In genomic region chr4:125705746-125706145, GRCm38 (mm10) we compare ENCODE assay signal across 32 mouse cellular contexts.
DNase-seq lines count a peak whose midpoint lies in the region; ATAC-seq and TF ChIP-seq lines count a peak whose summit lies in the region.
"Had no signal": no experiment of that assay in that cellular context is flagged by ENCODE, and none has a peak within 500 bp of the region (broad histone marks: within the 10 kb centered on the region; RNA-seq: fewer than 3 reads in every experiment).

No protein-coding gene starts in this region.

- H3K27me3 ChIP-seq in embryonic facial prominence, embryonic 13.5 days: no peaks in the 10 kb centered on the region
- H3K27me3 ChIP-seq in embryonic facial prominence, embryonic 10.5 days (replicated peaks; ENCODE audit: low read depth, poor library complexity, severe bottlenecking): peaks cover 32% of the 10 kb centered on the region; the same call in 1 of the 2 replicates
- H3K27me3 ChIP-seq in midbrain, embryonic 15.5 days (replicated peaks): no peaks in the 10 kb centered on the region
- H3K27me3 ChIP-seq in midbrain, embryonic 10.5 days (ENCODE audit: low read depth, poor library complexity, severe bottlenecking): peaks cover 33% of the 10 kb centered on the region
- peaks cover 30% of the 10 kb centered on the region for H3K27me3 ChIP-seq in limb, embryonic 15.5 days
- H3K27me3 ChIP-seq in heart, embryonic 12.5 days (replicated peaks): peaks cover 7% of the 10 kb centered on the region; the same call in 1 of the 2 replicates
- H3K27me3 ChIP-seq: hindbrain, embryonic 15.5 days; liver, embryonic 13.5 days had no signal

- H3K4me3 ChIP-seq in embryonic facial prominence, embryonic 13.5 days: no peak overlapping the region
- H3K4me3 ChIP-seq in embryonic facial prominence, embryonic 10.5 days: no peak overlapping the region
- H3K4me3 ChIP-seq in layer of hippocampus, adult 2 months: no peak overlapping the region
- no peak overlapping the region for H3K4me3 ChIP-seq in midbrain, embryonic 15.5 days
- H3K4me3 ChIP-seq in midbrain, embryonic 10.5 days: no peak overlapping the region
- H3K4me3 ChIP-seq in limb, embryonic 15.5 days: no peak overlapping the region
- H3K4me3 ChIP-seq in heart, embryonic 12.5 days: no peak overlapping the region
- H3K4me3 ChIP-seq: hindbrain, embryonic 10.5 days; hindbrain, embryonic 15.5 days; liver, embryonic 13.5 days; neural tube, embryonic 15.5 days had no signal

- WGBS in embryonic facial prominence, embryonic 13.5 days: 33% methylated on average over 8 of the region's 8 CpGs
- WGBS in embryonic facial prominence, embryonic 10.5 days: 71% methylated on average over 8 of the region's 8 CpGs
- WGBS in midbrain, embryonic 15.5 days: 28% methylated on average over 8 of the region's 8 CpGs
- 83% methylated on average over 8 of the region's 8 CpGs for WGBS in midbrain, embryonic 10.5 days
- 37% methylated on average over 8 of the region's 8 CpGs for WGBS in limb, embryonic 15.5 days
- WGBS in heart, embryonic 12.5 days: 82% methylated on average over 8 of the region's 8 CpGs

- TF ChIP-seq CTCF in layer of hippocampus, adult 2 months (conservative IDR thresholded peaks at IDR 0.05): no peak

- H3K36me3 ChIP-seq in embryonic facial prominence, embryonic 13.5 days: no peaks in the 10 kb centered on the region
- no peaks in the 10 kb centered on the region for H3K36me3 ChIP-seq in embryonic facial prominence, embryonic 10.5 days (replicated peaks)
- H3K36me3 ChIP-seq in midbrain, embryonic 15.5 days (replicated peaks): no peaks in the 10 kb centered on the region
- no peaks in the 10 kb centered on the region for H3K36me3 ChIP-seq in midbrain, embryonic 10.5 days
- no peaks in the 10 kb centered on the region for H3K36me3 ChIP-seq in limb, embryonic 15.5 days
- H3K36me3 ChIP-seq in heart, embryonic 12.5 days: no peaks in the 10 kb centered on the region
- H3K36me3 ChIP-seq: G1E; liver, embryonic 13.5 days had no signal

- peak; percentile 38; the same call in 1 of the 2 replicates for ATAC-seq in embryonic facial prominence, embryonic 13.5 days (ENCODE audit: insufficient number of reproducible peaks, insufficient read depth, low FRiP score, low TSS enrichment, low read depth)
- peak; percentile 55; the same call in 1 of the 2 replicates for ATAC-seq in midbrain, embryonic 15.5 days (replicated peaks)
- peak; percentile 70 for ATAC-seq in limb, embryonic 15.5 days (ENCODE audit: insufficient number of reproducible peaks, low FRiP score, low TSS enrichment, low read depth)
- ATAC-seq in heart, embryonic 12.5 days (ENCODE audit: insufficient number of reproducible peaks, low FRiP score): no peak
- ATAC-seq: inflammation-experienced regulatory T-cells, adult 6 months had no signal

- peak overlapping the region; percentile 62; the same call in 1 of the 2 replicates for H3K27ac ChIP-seq in embryonic facial prominence, embryonic 13.5 days
- H3K27ac ChIP-seq in embryonic facial prominence, embryonic 10.5 days (replicated peaks): no peak overlapping the region
- H3K27ac ChIP-seq in layer of hippocampus, adult 2 months: no peak overlapping the region
- H3K27ac ChIP-seq in midbrain, embryonic 15.5 days: no peak overlapping the region
- H3K27ac ChIP-seq in midbrain, embryonic 10.5 days (replicated peaks): no peak overlapping the region
- H3K27ac ChIP-seq in limb, embryonic 15.5 days: peak overlapping the region; percentile 27; the same call in 1 of the 2 replicates
- H3K27ac ChIP-seq in heart, embryonic 12.5 days (ENCODE audit: poor library complexity, severe bottlenecking): no peak overlapping the region
- H3K27ac ChIP-seq: hindbrain, embryonic 10.5 days; hindbrain, embryonic 15.5 days; liver, embryonic 13.5 days; macrophage; neural tube, embryonic 15.5 days; stomach, postnatal 0 days had no signal

- DNase-seq in embryonic facial prominence, embryonic 10.5 days (ENCODE audit: low spot score): no peak
- DNase-seq in layer of hippocampus, adult 2 months (ENCODE audit: low spot score in 2 of 2): peak; percentile 21 to 25
- no peak for DNase-seq in layer of hippocampus, postnatal 25 days (ENCODE audit: extremely low spot score in 1 of 2, low spot score in 1 of 2)
- DNase-seq in midbrain, embryonic 10.5 days (ENCODE audit: low spot score): no peak
- DNase-seq: adrenal gland, adult 8-10 months; cerebellum, adult 11 months; cerebellum, adult 9-11 months; embryo, embryonic 11 days; heart, postnatal 14 days; kidney, adult 11 months; kidney, postnatal 14 days; layer of hippocampus, postnatal 36 days; left cerebral cortex, postnatal 4 days; liver, embryonic 13.5 days; lung, adult 18-20 months; lung, postnatal 10 days; retina, postnatal 1 day; right cerebral cortex, postnatal 25 days; spleen, adult 18-20 months; thymus, adult 18-20 months; thymus, postnatal 25 days had no signal

- peaks cover 45% of the 10 kb centered on the region for H3K4me1 ChIP-seq in embryonic facial prominence, embryonic 13.5 days
- H3K4me1 ChIP-seq in embryonic facial prominence, embryonic 10.5 days: peaks cover 34% of the 10 kb centered on the region
- H3K4me1 ChIP-seq in midbrain, embryonic 15.5 days: peaks cover 13% of the 10 kb centered on the region; the same call in 1 of the 2 replicates
- peaks cover 4% of the 10 kb centered on the region; the same call in 1 of the 2 replicates for H3K4me1 ChIP-seq in midbrain, embryonic 10.5 days
- H3K4me1 ChIP-seq in limb, embryonic 15.5 days: peaks cover 35% of the 10 kb centered on the region
- peaks cover 18% of the 10 kb centered on the region for H3K4me1 ChIP-seq in heart, embryonic 12.5 days (replicated peaks)
- H3K4me1 ChIP-seq: liver, embryonic 13.5 days had no signal

- H3K9me3 ChIP-seq in embryonic facial prominence, embryonic 13.5 days: no peaks in the 10 kb centered on the region
- H3K9me3 ChIP-seq in embryonic facial prominence, embryonic 10.5 days: no peaks in the 10 kb centered on the region
- no peaks in the 10 kb centered on the region for H3K9me3 ChIP-seq in midbrain, embryonic 15.5 days
- no peaks in the 10 kb centered on the region for H3K9me3 ChIP-seq in midbrain, embryonic 10.5 days (replicated peaks)
- H3K9me3 ChIP-seq in limb, embryonic 15.5 days: no peaks in the 10 kb centered on the region
- no peaks in the 10 kb centered on the region for H3K9me3 ChIP-seq in heart, embryonic 12.5 days (replicated peaks)
- H3K9me3 ChIP-seq: hindbrain, embryonic 10.5 days; hindbrain, embryonic 15.5 days; liver, embryonic 13.5 days; neural tube, embryonic 15.5 days had no signal

- no peak overlapping the region for H3K4me2 ChIP-seq in embryonic facial prominence, embryonic 13.5 days
- no peak overlapping the region for H3K4me2 ChIP-seq in midbrain, embryonic 15.5 days
- H3K4me2 ChIP-seq in limb, embryonic 15.5 days: no peak overlapping the region
- no peak overlapping the region for H3K4me2 ChIP-seq in heart, embryonic 12.5 days
- H3K4me2 ChIP-seq: hindbrain, embryonic 15.5 days; liver, embryonic 13.5 days; neural tube, embryonic 15.5 days had no signal

- no peak overlapping the region for H3K9ac ChIP-seq in embryonic facial prominence, embryonic 13.5 days
- H3K9ac ChIP-seq in midbrain, embryonic 15.5 days: no peak overlapping the region
- no peak overlapping the region for H3K9ac ChIP-seq in limb, embryonic 15.5 days
- no peak overlapping the region for H3K9ac ChIP-seq in heart, embryonic 12.5 days
- H3K9ac ChIP-seq: hindbrain, embryonic 15.5 days; liver, embryonic 13.5 days; neural tube, embryonic 15.5 days had no signal

Comparison
In these comparisons a context has a peak if more than half of its experiments do, and no peak if none do; other contexts are left out.
1. H3K27ac ChIP-seq: peak in embryonic facial prominence, embryonic 13.5 days (single experiment) and limb, embryonic 15.5 days (single experiment); none in embryonic facial prominence, embryonic 10.5 days (single experiment), layer of hippocampus, adult 2 months (single experiment), midbrain, embryonic 15.5 days (single experiment), midbrain, embryonic 10.5 days (single experiment) and heart, embryonic 12.5 days (single experiment).
2. DNase-seq: peak in layer of hippocampus, adult 2 months (2 of 2); none in embryonic facial prominence, embryonic 10.5 days (single experiment), layer of hippocampus, postnatal 25 days (0 of 2) and midbrain, embryonic 10.5 days (single experiment).